Mouse (Mus musculus) monocyte, adult 59 days (primary cell): ENCODE measurements around the gene Cd6. TPM values are rescaled to one million over a fixed set of nuclear protein-coding genes. Genes with fewer than 3 reads are reported as not detected.

ENCODE experiments used
- total RNA-seq, 2 experiments: library from RNA; stranded (reverse); gene quantifications; one replicate each; pipeline ENCODE4 v1.2.4; 2023

Gene Cd6
- total RNA-seq = under 1 TPM; 0.21 to 0.82 TPM

GRCm38 (mm10) chr19:10829436-10830175 lies at the start of gene Cd6:
Gene Cd6, minus strand, starts transcription at chr19:10830058.

GRCm38 (mm10) chr19:10869886-10870527 lies 40.1 kb upstream of the Cd6 start, which contains the start of gene Tmem132a:
Gene Tmem132a, minus strand, starts transcription at chr19:10869940.

GRCm38 (mm10) chr19:10839010-10839892 lies 9.4 kb upstream of the Cd6 start, which contains the start of gene Slc15a3:
Gene Slc15a3, plus strand, starts transcription at chr19:10839727.

Other genes with a start within 250 kb of the Cd6 start
- 100 to 1,000 TPM; 103 to 134 TPM for gene Ddb1, start 224.7 kb downstream of the Cd6 start, total RNA-seq
- gene Tkfc, start 224.4 kb downstream of the Cd6 start, total RNA-seq = 1 to 10 TPM; 4.3 to 4.7 TPM
- not detected for gene Vwce, start 195.8 kb downstream of the Cd6 start, total RNA-seq
- not detected for gene Pga5, start 152.0 kb downstream of the Cd6 start, total RNA-seq
- 10 to 100 TPM; 30.0 to 34.0 TPM for gene Vps37c, start 141.3 kb downstream of the Cd6 start, total RNA-seq
- gene Cd5, start 91.1 kb downstream of the Cd6 start, total RNA-seq = 1 to 10 TPM; 1.0 to 1.5 TPM
- gene Slc15a3, start 9.7 kb upstream of the Cd6 start, total RNA-seq = 100 to 1,000 TPM; 139 to 150 TPM
- gene Tmem132a, start 39.9 kb upstream of the Cd6 start, total RNA-seq = 1 to 10 TPM; 1.7 to 3.2 TPM
- 10 to 100 TPM; 65.0 to 80.6 TPM for gene Tmem109, start 51.9 kb upstream of the Cd6 start, total RNA-seq
- gene Prpf19, start 65.2 kb upstream of the Cd6 start, total RNA-seq = 10 to 100 TPM; 76.7 to 80.8 TPM
- gene Zp1, start 90.6 kb upstream of the Cd6 start, total RNA-seq = not detected
- not detected for gene Ptgdr2, start 107.1 kb upstream of the Cd6 start, total RNA-seq
- 10 to 100 TPM; 27.2 to 34.8 TPM for gene Ccdc86, start 119.2 kb upstream of the Cd6 start, total RNA-seq
- not detected for gene Ms4a10, start 144.6 kb upstream of the Cd6 start, total RNA-seq
- gene Ms4a15, start 163.2 kb upstream of the Cd6 start, total RNA-seq = not detected
- gene Ms4a18, start 188.0 kb upstream of the Cd6 start, total RNA-seq = not detected